Mouse (Mus musculus): ENCODE data around the gene Zfp821. TPM values are rescaled to one million over a fixed set of nuclear protein-coding genes. Genes with fewer than 3 reads are reported as not detected.

Gene Zfp821
- total RNA-seq, 2 experiments from 2014 or later: 47.0 to 48.4 TPM

GRCm38 (mm10) chr8:109760221-109760620 lies 54.9 kb downstream of the Zfp821 start:
- DNase-seq (ENCODE audit: low spot score in 2 of 2): no peak
- intact Hi-C loops (cut with DNase I): no loop called here

GRCm38 (mm10) chr8:109764031-109764430 lies 58.7 kb downstream of the Zfp821 start:
- DNase-seq (ENCODE audit: low spot score in 2 of 2): no peak
- intact Hi-C loops (cut with DNase I): no loop called here

GRCm38 (mm10) chr8:109766081-109766480 lies 60.7 kb downstream of the Zfp821 start:
- DNase-seq (ENCODE audit: low spot score in 2 of 2): no peak
- intact Hi-C loops (cut with DNase I): no loop called here

GRCm38 (mm10) chr8:109773154-109773553 lies 67.8 kb downstream of the Zfp821 start:
- intact Hi-C loops (cut with DNase I): no loop called here
- no peak for DNase-seq (ENCODE audit: low spot score in 2 of 2)

Other genes starting within 250 kb of the Zfp821 start
- under 1 TPM; 0.25 to 0.30 TPM for gene Pmfbp1, start 211.5 kb upstream of the Zfp821 start, total RNA-seq (2021)
- 10 to 100 TPM; 26.3 to 28.2 TPM for gene Dhx38, start 139.7 kb upstream of the Zfp821 start, total RNA-seq (2021)
- gene Txnl4b, start 139.7 kb upstream of the Zfp821 start, total RNA-seq (2021): 10 to 100 TPM; 14.8 to 17.5 TPM
- under 1 TPM in 1 of 2 experiments, not detected in 1; 0.57 TPM for gene Hp, start 126.4 kb upstream of the Zfp821 start, total RNA-seq (2021)
- 10 to 100 TPM; 15.2 to 18.1 TPM for gene Dhodh, start 96.9 kb upstream of the Zfp821 start, total RNA-seq (2021)
- gene Pkd1l3, start 91.0 kb upstream of the Zfp821 start, total RNA-seq (2021): under 1 TPM; 0.44 to 0.94 TPM
- gene Ist1, start 12.3 kb upstream of the Zfp821 start, total RNA-seq (2021): 10 to 100 TPM; 72.4 to 77.4 TPM
- gene Atxn1l, start 32.2 kb downstream of the Zfp821 start, total RNA-seq (2021): 10 to 100 TPM; 36.9 to 38.5 TPM
- 10 to 100 TPM; 87.0 to 96.8 TPM for gene Ap1g1, start 73.0 kb downstream of the Zfp821 start, total RNA-seq (2021)
- 10 to 100 TPM; 33.7 to 35.1 TPM for gene Phlpp2, start 163.0 kb downstream of the Zfp821 start, total RNA-seq (2021)

All from left cerebral cortex, postnatal 25 days (tissue).